Mouse (Mus musculus) heart, postnatal 0 days (tissue): ENCODE measurements around the gene Olfr1441.

Experiments
- CTCF ChIP-seq: IDR thresholded peaks from 2 replicates; pipeline ENCODE4 v1.5.1; 2016; ENCODE audit warnings: antibody characterized with exemption, control low read depth, low read depth
- EP300 ChIP-seq: IDR thresholded peaks from 2 replicates; pipeline ENCODE4 v1.6.1; 2016; ENCODE audit warnings: antibody characterized with exemption, low read depth

- no peak for TF ChIP-seq CTCF
- TF ChIP-seq EP300 = no peak
Observed at GRCm38 (mm10) chr19:12445014-12445413, 27.8 kb downstream of the Olfr1441 start.
